Comparison of ENCODE assay signal across 21 mouse cellular contexts in genomic region chr5:90202447-90203117, GRCm38 (mm10). TPM values are rescaled to one million over a fixed set of nuclear protein-coding genes. Genes with fewer than 3 reads are reported as not detected.
DNase-seq lines count a peak whose midpoint lies in the region; ATAC-seq lines count a peak whose summit lies in the region.
"Had no signal": no experiment of that assay in that cellular context is flagged by ENCODE, and none has a peak within 500 bp of the region (broad histone marks: within the 10 kb centered on the region; RNA-seq: fewer than 3 reads in every experiment).

No protein-coding gene starts in this region.

- no peak overlapping the region for H3K4me3 ChIP-seq in forebrain, embryonic 15.5 days
- H3K4me3 ChIP-seq in forebrain, embryonic 12.5 days (replicated peaks): no peak overlapping the region
- H3K4me3 ChIP-seq in liver, embryonic 15.5 days (replicated peaks): no peak overlapping the region
- H3K4me3 ChIP-seq in intestine, embryonic 15.5 days (replicated peaks): no peak overlapping the region
- no peak overlapping the region for H3K4me3 ChIP-seq in kidney, embryonic 14.5 days (ENCODE audit: low read length)
- H3K4me3 ChIP-seq: embryonic facial prominence, embryonic 10.5 days; heart, adult 2 months; heart, embryonic 13.5 days; hindbrain, embryonic 15.5 days; left cerebral cortex, adult 2 months; limb, embryonic 15.5 days; lung, embryonic 15.5 days; megakaryocyte, embryonic 14.5 days; neural tube, embryonic 12.5 days had no signal

- H3K27me3 ChIP-seq in forebrain, embryonic 15.5 days: no peaks in the 10 kb centered on the region
- H3K27me3 ChIP-seq in forebrain, embryonic 12.5 days: no peaks in the 10 kb centered on the region
- H3K27me3 ChIP-seq in liver, embryonic 15.5 days: no peaks in the 10 kb centered on the region; the same call in 1 of the 2 replicates
- H3K27me3 ChIP-seq in intestine, embryonic 15.5 days (replicated peaks): no peaks in the 10 kb centered on the region
- no peaks in the 10 kb centered on the region for H3K27me3 ChIP-seq in kidney, embryonic 14.5 days (ENCODE audit: control insufficient read depth, insufficient read depth, low read length)
- H3K27me3 ChIP-seq: hindbrain, embryonic 15.5 days; limb, embryonic 15.5 days; lung, embryonic 15.5 days; neural tube, embryonic 12.5 days had no signal

- no peak overlapping the region for H3K27ac ChIP-seq in forebrain, embryonic 15.5 days (replicated peaks)
- H3K27ac ChIP-seq in forebrain, embryonic 12.5 days: no peak overlapping the region
- H3K27ac ChIP-seq in liver, embryonic 15.5 days (replicated peaks): no peak overlapping the region
- no peak overlapping the region for H3K27ac ChIP-seq in intestine, embryonic 15.5 days
- H3K27ac ChIP-seq in kidney, embryonic 14.5 days (ENCODE audit: low read depth, low read length): no peak overlapping the region
- H3K27ac ChIP-seq: embryonic facial prominence, embryonic 10.5 days; heart, adult 2 months; heart, embryonic 13.5 days; hindbrain, embryonic 15.5 days; left cerebral cortex, adult 2 months; limb, embryonic 15.5 days; lung, embryonic 15.5 days; neural tube, embryonic 12.5 days had no signal

- no peak for DNase-seq in liver
- no peak for DNase-seq in thymus, postnatal 36 days
- DNase-seq: adrenal gland, postnatal 25 days; gastrocnemius, postnatal 25 days; heart, adult 2 months; kidney, adult 11 months; right cerebral cortex, postnatal 14 days had no signal

- H3K9ac ChIP-seq in forebrain, embryonic 15.5 days (replicated peaks): no peak overlapping the region
- no peak overlapping the region for H3K9ac ChIP-seq in forebrain, embryonic 12.5 days
- H3K9ac ChIP-seq in liver, embryonic 15.5 days: no peak overlapping the region
- H3K9ac ChIP-seq in intestine, embryonic 15.5 days: no peak overlapping the region
- no peak overlapping the region for H3K9ac ChIP-seq in kidney, embryonic 14.5 days (ENCODE audit: low read depth, low read length)
- H3K9ac ChIP-seq: heart, embryonic 13.5 days; hindbrain, embryonic 15.5 days; limb, embryonic 15.5 days; lung, embryonic 15.5 days; neural tube, embryonic 12.5 days had no signal

- H3K36me3 ChIP-seq in forebrain, embryonic 15.5 days: no peaks in the 10 kb centered on the region
- no peaks in the 10 kb centered on the region for H3K36me3 ChIP-seq in forebrain, embryonic 12.5 days (replicated peaks)
- H3K36me3 ChIP-seq in liver, embryonic 15.5 days (replicated peaks): no peaks in the 10 kb centered on the region
- no peaks in the 10 kb centered on the region for H3K36me3 ChIP-seq in intestine, embryonic 15.5 days
- no peaks in the 10 kb centered on the region for H3K36me3 ChIP-seq in kidney, embryonic 14.5 days (ENCODE audit: control insufficient read depth, insufficient read depth, low read length)
- H3K36me3 ChIP-seq: embryonic facial prominence, embryonic 10.5 days; heart, embryonic 13.5 days; hindbrain, embryonic 15.5 days; limb, embryonic 15.5 days; lung, embryonic 15.5 days; neural tube, embryonic 12.5 days had no signal

- ATAC-seq in forebrain, embryonic 15.5 days (replicated peaks): peak; percentile 26; the same call in 1 of the 2 replicates
- ATAC-seq in forebrain, embryonic 12.5 days (ENCODE audit: low FRiP score): no peak
- 0 out of 2 replicates have a peak, but pooled peaks have one; percentile 25 for ATAC-seq in liver, embryonic 15.5 days (ENCODE audit: insufficient read depth)
- peak; percentile 73 for ATAC-seq in intestine, embryonic 15.5 days
- ATAC-seq in megakaryocyte-erythroid progenitor cell, adult 5-6 weeks (replicated peaks; ENCODE audit: low FRiP score, low TSS enrichment, poor library complexity, severe bottlenecking): 0 out of 2 replicates have a peak, but pooled peaks have one; percentile 4
- ATAC-seq in kidney, embryonic 14.5 days (ENCODE audit: low FRiP score, low TSS enrichment): no peak

- no peaks in the 10 kb centered on the region for H3K4me1 ChIP-seq in forebrain, embryonic 15.5 days
- H3K4me1 ChIP-seq in forebrain, embryonic 12.5 days: no peaks in the 10 kb centered on the region
- H3K4me1 ChIP-seq in liver, embryonic 15.5 days (replicated peaks): no peaks in the 10 kb centered on the region
- H3K4me1 ChIP-seq in intestine, embryonic 15.5 days (replicated peaks): no peaks in the 10 kb centered on the region
- H3K4me1 ChIP-seq in kidney, embryonic 14.5 days (ENCODE audit: control insufficient read depth, insufficient read depth, low read length): no peaks in the 10 kb centered on the region
- H3K4me1 ChIP-seq: heart, embryonic 13.5 days; hindbrain, embryonic 15.5 days; limb, embryonic 15.5 days; lung, embryonic 15.5 days; megakaryocyte, embryonic 14.5 days; neural tube, embryonic 12.5 days had no signal

- WGBS in forebrain, embryonic 15.5 days: 83% methylated on average over 9 of the region's 9 CpGs
- whole genome bisulfite sequencing in forebrain, embryonic 12.5 days: 83% methylated on average over 9 of the region's 9 CpGs
- whole genome bisulfite sequencing in liver, embryonic 15.5 days (ENCODE audit: insufficient replicate concordance): 62% methylated on average over 9 of the region's 9 CpGs
- 54% methylated on average over 9 of the region's 9 CpGs for WGBS in intestine, embryonic 15.5 days
- 78% methylated on average over 9 of the region's 9 CpGs for WGBS in kidney, embryonic 14.5 days

- no peaks in the 10 kb centered on the region for H3K9me3 ChIP-seq in forebrain, embryonic 15.5 days
- H3K9me3 ChIP-seq in forebrain, embryonic 12.5 days: no peaks in the 10 kb centered on the region
- no peaks in the 10 kb centered on the region for H3K9me3 ChIP-seq in liver, embryonic 15.5 days (replicated peaks)
- H3K9me3 ChIP-seq in intestine, embryonic 15.5 days: no peaks in the 10 kb centered on the region
- no peaks in the 10 kb centered on the region for H3K9me3 ChIP-seq in kidney, embryonic 14.5 days (ENCODE audit: control insufficient read depth, low read length)
- H3K9me3 ChIP-seq: embryonic facial prominence, embryonic 10.5 days; heart, embryonic 13.5 days; hindbrain, embryonic 15.5 days; limb, embryonic 15.5 days; lung, embryonic 15.5 days; megakaryocyte, embryonic 14.5 days; neural tube, embryonic 12.5 days had no signal

- H3K4me2 ChIP-seq in forebrain, embryonic 15.5 days (replicated peaks): no peak overlapping the region
- no peak overlapping the region for H3K4me2 ChIP-seq in forebrain, embryonic 12.5 days
- no peak overlapping the region for H3K4me2 ChIP-seq in liver, embryonic 15.5 days
- peak overlapping the region; percentile 26 for H3K4me2 ChIP-seq in intestine, embryonic 15.5 days (replicated peaks)
- H3K4me2 ChIP-seq in kidney, embryonic 14.5 days (replicated peaks; ENCODE audit: low read depth, low read length): no peak overlapping the region
- H3K4me2 ChIP-seq: heart, embryonic 13.5 days; hindbrain, embryonic 15.5 days; limb, embryonic 15.5 days; lung, embryonic 15.5 days; neural tube, embryonic 12.5 days had no signal

RNA-seq across cellular contexts. Expression of gene Cox18, which starts 21.2 kb away (rescaled TPM):
- 32.7 and 37.5 TPM in 2 replicates for polyA plus RNA-seq in forebrain, embryonic 15.5 days (2015; fragmentation: Nextera tagmentation; extraction: Ambion mirVana)
- polyA plus RNA-seq in forebrain, embryonic 12.5 days (2016; fragmentation: Nextera tagmentation; extraction: Ambion mirVana): 27.9 and 31.6 TPM in 2 replicates
- 10.8 and 11.8 TPM in 2 replicates for polyA plus RNA-seq in liver, embryonic 15.5 days (2015; fragmentation: Nextera tagmentation; extraction: Ambion mirVana)
- 30.3 TPM in 2 replicates for polyA plus RNA-seq in intestine, embryonic 15.5 days (2015; fragmentation: Nextera tagmentation; extraction: Ambion mirVana)
- total RNA-seq in megakaryocyte-erythroid progenitor cell, adult 5-6 weeks (2014; fragmentation: Nextera tagmentation): 33.5 and 43.6 TPM in 2 replicates
- 17.1 and 17.7 TPM in 2 replicates for total RNA-seq in megakaryocyte-erythroid progenitor cell, adult 5-6 weeks (2017)
- polyA plus RNA-seq in kidney, embryonic 14.5 days (2014; fragmentation: Nextera tagmentation; extraction: Ambion mirVana): 37.2 and 39.9 TPM in 2 replicates

Comparison
In these comparisons a context has a peak if more than half of its experiments do, and no peak if none do; other contexts are left out.
1. ATAC-seq: peak in forebrain, embryonic 15.5 days (single experiment), liver, embryonic 15.5 days (single experiment), intestine, embryonic 15.5 days (single experiment) and megakaryocyte-erythroid progenitor cell, adult 5-6 weeks (single experiment); none in forebrain, embryonic 12.5 days (single experiment) and kidney, embryonic 14.5 days (single experiment).